Mouse (Mus musculus): ENCODE data around the gene Slc22a4.

DNA sequence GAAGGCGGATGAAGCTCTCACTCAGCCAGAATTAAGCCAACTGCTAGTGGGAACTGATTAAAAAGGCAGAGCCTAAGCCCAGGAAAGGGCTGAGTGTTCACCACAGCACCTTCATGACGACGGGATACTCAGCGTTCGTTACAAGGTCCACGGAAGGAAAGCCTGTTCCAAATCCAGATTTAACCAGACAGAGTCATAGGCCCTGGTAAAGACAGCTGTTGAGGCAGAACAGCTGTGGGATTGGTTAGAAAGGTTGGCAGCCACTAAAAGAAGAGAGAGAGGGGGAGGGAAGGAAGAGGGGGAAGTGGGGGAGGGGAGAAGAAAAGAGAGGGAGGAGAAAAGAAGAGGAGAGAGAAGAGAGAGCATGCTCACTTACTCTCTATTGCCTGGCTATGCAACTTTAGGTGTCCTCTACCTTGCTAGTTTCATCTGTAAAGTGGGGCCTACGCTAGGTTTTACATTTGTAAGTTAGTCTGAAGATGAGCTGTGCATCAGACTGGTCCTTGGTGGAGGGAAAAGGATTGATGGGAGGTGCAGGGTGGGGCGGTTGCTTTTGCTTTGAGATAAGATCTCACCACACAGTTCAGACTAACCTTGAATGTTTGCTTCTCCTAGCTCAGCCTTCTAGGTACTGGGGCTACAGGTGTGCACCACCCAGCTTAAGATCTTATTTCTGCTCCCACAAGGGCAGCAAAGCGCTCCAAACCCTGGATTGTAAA lies 35.0 kb upstream of the Slc22a4 start:
- TF ChIP-seq POLR2A (IDR thresholded peaks at IDR 0.05; ENCODE audit: control insufficient read depth in 1 of 2, insufficient read depth in 1 of 2, low read depth in 1 of 2, low read length in 2 of 2, poor library complexity in 1 of 2) (no peak), CHD1 (IDR thresholded peaks at IDR 0.05; ENCODE audit: low read depth, low read length) (no peak)
